Mouse (Mus musculus) C2C12 (cell line): ENCODE measurements around the gene Serpinb1a.

ENCODE experiments used
- CTCF ChIP-seq: IDR thresholded peaks from one replicate; pipeline ENCODE4 v1.5.1; 2011; ENCODE audit not compliant: control insufficient read depth, insufficient read depth, insufficient read length
- FOSL1 ChIP-seq: IDR thresholded peaks from one replicate; pipeline ENCODE4 v1.8.0; 2011; ENCODE audit warnings: mild to moderate bottlenecking, low read length; ENCODE audit not compliant: poor library complexity, insufficient read depth, severe bottlenecking
- MAX ChIP-seq: IDR thresholded peaks from one replicate; pipeline ENCODE4 v1.6.1; 2011; ENCODE audit warnings: mild to moderate bottlenecking, control low read depth
- MYOD1 ChIP-seq: IDR thresholded peaks from one replicate; pipeline ENCODE4 v1.6.1; 2011; ENCODE audit warnings: low read depth; ENCODE audit not compliant: control insufficient read depth, insufficient read length
- MYOG ChIP-seq: IDR thresholded peaks from one replicate; pipeline ENCODE4 v1.6.1; 2011; ENCODE audit not compliant: control insufficient read depth, insufficient read length; ENCODE audit errors: extremely low read depth
- USF1 ChIP-seq: IDR thresholded peaks from one replicate; pipeline ENCODE4 v1.6.1; 2011; ENCODE audit warnings: low read depth, mild to moderate bottlenecking, control low read depth, moderate library complexity

GRCm38 (mm10) chr13:32799131-32799530 is 51.9 kb downstream of the Serpinb1a start:
- TF ChIP-seq USF1 (no peak), CTCF (no peak), MAX (no peak), MYOG (no peak), MYOD1 (no peak), FOSL1 (no peak)
